In the genomic region with DNA sequence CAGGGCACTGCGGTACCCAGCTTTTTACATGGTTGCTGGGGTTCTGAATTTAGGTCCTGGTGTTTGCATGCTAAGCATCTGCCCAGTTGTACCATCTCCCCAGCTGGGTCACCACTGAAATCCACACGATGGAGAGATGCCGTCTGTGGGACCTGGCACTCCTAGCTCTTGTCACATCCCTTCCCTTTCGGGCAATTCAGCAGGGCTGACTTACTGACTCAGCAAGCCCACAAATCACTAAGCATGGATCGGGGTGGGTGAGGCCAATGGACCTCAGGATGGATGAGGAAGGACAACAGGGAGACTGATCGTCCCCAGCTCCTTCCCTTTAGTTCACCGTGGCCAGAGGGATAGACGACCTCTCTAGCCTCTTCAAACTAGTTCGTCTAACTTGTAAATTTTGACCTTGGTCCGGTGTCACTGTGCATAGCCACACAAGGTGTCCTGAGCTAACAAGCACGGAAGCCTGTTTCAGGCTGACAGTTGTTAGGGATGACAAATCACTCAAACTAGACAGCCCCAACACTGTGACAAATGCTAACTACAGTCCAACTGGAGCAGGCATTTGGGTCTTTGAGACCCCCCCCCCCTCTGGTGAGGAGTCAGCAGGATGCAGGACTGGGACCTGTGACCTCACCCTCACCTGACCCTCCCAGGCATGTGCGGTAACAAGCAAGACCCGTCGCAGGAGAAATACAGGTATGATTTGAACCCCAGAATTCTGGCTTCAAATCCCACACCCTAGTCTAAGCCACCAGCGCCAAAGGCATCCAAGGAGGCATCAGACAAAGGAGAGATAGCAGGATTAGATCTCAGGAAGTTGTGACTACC, we compare ENCODE assay signal across 10 mouse cellular contexts. TPM values are rescaled to one million over a fixed set of nuclear protein-coding genes. Genes with fewer than 3 reads are reported as not detected.
DNase-seq lines count a peak whose midpoint lies in the region; ATAC-seq and TF ChIP-seq lines count a peak whose summit lies in the region.
"Had no signal": no experiment of that assay in that cellular context is flagged by ENCODE, and none has a peak within 500 bp of the region (broad histone marks: within the 10 kb centered on the region; RNA-seq: fewer than 3 reads in every experiment).

No protein-coding gene starts in this region.

- TF ChIP-seq CTCF in heart, postnatal 0 days (IDR thresholded peaks at IDR 0.05; ENCODE audit: low read depth), result no peak
- no peak for TF ChIP-seq CTCF in intestine, postnatal 0 days (IDR thresholded peaks at IDR 0.05; ENCODE audit: low read depth)

- H3K9ac ChIP-seq in heart, postnatal 0 days (replicated peaks; ENCODE audit: low read depth, low read length), result no peak overlapping the region
- H3K9ac ChIP-seq in midbrain, embryonic 13.5 days (replicated peaks), result no peak overlapping the region
- H3K9ac ChIP-seq in intestine, postnatal 0 days (ENCODE audit: low read depth, low read length), result no peak overlapping the region
- no peak overlapping the region for H3K9ac ChIP-seq in neural tube, embryonic 15.5 days (replicated peaks)

- H3K27me3 ChIP-seq in heart, postnatal 0 days (ENCODE audit: control insufficient read depth, insufficient read depth, low read length), result no peaks in the 10 kb centered on the region; the same call in 1 of the 2 replicates
- no peaks in the 10 kb centered on the region for H3K27me3 ChIP-seq in midbrain, embryonic 13.5 days
- H3K27me3 ChIP-seq in midbrain, embryonic 10.5 days (ENCODE audit: low read depth, poor library complexity, severe bottlenecking), result no peaks in the 10 kb centered on the region
- no peaks in the 10 kb centered on the region for H3K27me3 ChIP-seq in intestine, postnatal 0 days (replicated peaks; ENCODE audit: control insufficient read depth, insufficient read depth, low read length)
- H3K27me3 ChIP-seq in neural tube, embryonic 15.5 days (replicated peaks), result no peaks in the 10 kb centered on the region

- DNase-seq in heart, postnatal 0 days (ENCODE audit: low spot score), result no peak
- DNase-seq in heart, adult 8-10 months (ENCODE audit: low spot score), result no peak
- DNase-seq in midbrain, embryonic 10.5 days (ENCODE audit: low spot score), result no peak
- DNase-seq in spleen, postnatal 10 days (ENCODE audit: low spot score in 2 of 2), result no peak

- H3K4me2 ChIP-seq in heart, postnatal 0 days (ENCODE audit: low read depth, low read length), result no peak overlapping the region
- H3K4me2 ChIP-seq in midbrain, embryonic 13.5 days (replicated peaks), result 0 out of 2 replicates have a peak overlapping the region, but pooled peaks have one; percentile 37
- H3K4me2 ChIP-seq in intestine, postnatal 0 days (replicated peaks; ENCODE audit: low read depth), result peak overlapping the region; percentile 65
- H3K4me2 ChIP-seq in neural tube, embryonic 15.5 days, result peak overlapping the region; percentile 53

- no peak for ATAC-seq in heart, postnatal 0 days (ENCODE audit: insufficient read depth, low read depth)
- no peak for ATAC-seq in midbrain, embryonic 13.5 days
- ATAC-seq in intestine, postnatal 0 days, result no peak
- no peak for ATAC-seq in neural tube, embryonic 15.5 days (ENCODE audit: low FRiP score)

- no peaks in the 10 kb centered on the region for H3K9me3 ChIP-seq in heart, postnatal 0 days (replicated peaks; ENCODE audit: control insufficient read depth, low read length)
- H3K9me3 ChIP-seq in midbrain, embryonic 13.5 days, result no peaks in the 10 kb centered on the region
- no peaks in the 10 kb centered on the region for H3K9me3 ChIP-seq in midbrain, embryonic 10.5 days (replicated peaks)
- no peaks in the 10 kb centered on the region for H3K9me3 ChIP-seq in intestine, postnatal 0 days (ENCODE audit: control insufficient read depth)
- H3K9me3 ChIP-seq in neural tube, embryonic 15.5 days (replicated peaks), result no peaks in the 10 kb centered on the region

- peak overlapping the region; percentile 39; the same call in 1 of the 2 replicates for H3K27ac ChIP-seq in heart, postnatal 0 days (ENCODE audit: low read depth)
- H3K27ac ChIP-seq in midbrain, embryonic 13.5 days, result no peak overlapping the region
- H3K27ac ChIP-seq in midbrain, embryonic 10.5 days (replicated peaks), result no peak overlapping the region
- H3K27ac ChIP-seq in intestine, postnatal 0 days (ENCODE audit: low read depth, low read length), result no peak overlapping the region
- no peak overlapping the region for H3K27ac ChIP-seq in neural tube, embryonic 15.5 days (replicated peaks)

- no peaks in the 10 kb centered on the region for H3K4me1 ChIP-seq in heart, postnatal 0 days (ENCODE audit: control insufficient read depth, insufficient read depth)
- peaks cover 11% of the 10 kb centered on the region; the same call in 1 of the 2 replicates for H3K4me1 ChIP-seq in midbrain, embryonic 13.5 days (replicated peaks)
- peaks cover 13% of the 10 kb centered on the region for H3K4me1 ChIP-seq in midbrain, embryonic 10.5 days
- 0 out of 2 replicates have a peak, but pooled peaks cover 2% of the 10 kb centered on the region for H3K4me1 ChIP-seq in intestine, postnatal 0 days (replicated peaks; ENCODE audit: control insufficient read depth, insufficient read depth, low read length)
- peaks cover 15% of the 10 kb centered on the region for H3K4me1 ChIP-seq in neural tube, embryonic 15.5 days

- WGBS in heart, postnatal 0 days, result 82% methylated on average over 15 of the region's 15 CpGs
- WGBS in midbrain, embryonic 13.5 days, result 88% methylated on average over 15 of the region's 15 CpGs
- WGBS in midbrain, embryonic 10.5 days, result 92% methylated on average over 15 of the region's 15 CpGs
- WGBS in intestine, postnatal 0 days, result 76% methylated on average over 15 of the region's 15 CpGs
- WGBS in neural tube, embryonic 15.5 days, result 83% methylated on average over 15 of the region's 15 CpGs

- H3K36me3 ChIP-seq in heart, postnatal 0 days (replicated peaks; ENCODE audit: control insufficient read depth, insufficient read depth, low read length), result no peaks in the 10 kb centered on the region
- H3K36me3 ChIP-seq in midbrain, embryonic 13.5 days, result no peaks in the 10 kb centered on the region
- no peaks in the 10 kb centered on the region for H3K36me3 ChIP-seq in midbrain, embryonic 10.5 days
- H3K36me3 ChIP-seq in intestine, postnatal 0 days (ENCODE audit: control insufficient read depth, insufficient read depth), result no peaks in the 10 kb centered on the region; the same call in 1 of the 2 replicates
- H3K36me3 ChIP-seq in neural tube, embryonic 15.5 days, result no peaks in the 10 kb centered on the region

- no peak overlapping the region for H3K4me3 ChIP-seq in heart, postnatal 0 days (ENCODE audit: low read depth, low read length)
- no peak overlapping the region for H3K4me3 ChIP-seq in midbrain, embryonic 13.5 days (replicated peaks)
- H3K4me3 ChIP-seq in midbrain, embryonic 10.5 days, result no peak overlapping the region
- 0 out of 2 replicates have a peak overlapping the region, but pooled peaks have one; percentile 27 for H3K4me3 ChIP-seq in intestine, postnatal 0 days (ENCODE audit: low read depth, low read length)
- H3K4me3 ChIP-seq in neural tube, embryonic 15.5 days (replicated peaks), result 0 out of 2 replicates have a peak overlapping the region, but pooled peaks have one; percentile 19

- TF ChIP-seq EP300 in heart, postnatal 0 days (IDR thresholded peaks at IDR 0.05; ENCODE audit: low read depth), result no peak

RNA-seq across cellular contexts. Expression of a gene that starts 0.9 kb away (rescaled TPM):
- 3.0 TPM in 1 of 2 replicates, not detected in the other for total RNA-seq in heart, postnatal 0 days (2014; rRNA removed; ENCODE audit: low replicate concordance)
- polyA plus RNA-seq in heart, postnatal 0 days (2015; fragmentation: Nextera tagmentation; extraction: Ambion mirVana), result 3.9 and 4.2 TPM in 2 replicates
- 1 to 10 TPM; 5.3 to 5.9 (median 5.5) TPM for total RNA-seq in heart, adult 8-10 months (2022)
- polyA plus RNA-seq in midbrain, embryonic 13.5 days (2015; fragmentation: Nextera tagmentation; extraction: Ambion mirVana), result 2.4 TPM in 1 of 2 replicates, not detected in the other
- 0.75 TPM in 1 of 2 replicates, not detected in the other for polyA plus RNA-seq in midbrain, embryonic 10.5 days (2016; fragmentation: Nextera tagmentation; extraction: Ambion mirVana)
- 8.9 and 10.0 TPM in 2 replicates for polyA plus RNA-seq in intestine, postnatal 0 days (2015; fragmentation: Nextera tagmentation; extraction: Ambion mirVana)
- polyA plus RNA-seq in neural tube, embryonic 15.5 days (2015; fragmentation: Nextera tagmentation; extraction: Ambion mirVana), result 0.35 TPM in 1 of 2 replicates, not detected in the other
- polyA plus RNA-seq: brain, embryonic 14.5 days; kidney, adult 2 months; limb, embryonic 11.5 days had no signal

RNA-seq across cellular contexts. Expression of a gene that starts 1.0 kb away (rescaled TPM):
- total RNA-seq in heart, postnatal 0 days (2014; rRNA removed; ENCODE audit: low replicate concordance), result 38.5 and 110 TPM in 2 replicates
- 27.9 and 39.0 TPM in 2 replicates for polyA plus RNA-seq in heart, postnatal 0 days (2015; fragmentation: Nextera tagmentation; extraction: Ambion mirVana)
- total RNA-seq in heart, adult 8-10 months (2022), result 10 to 100 TPM; 37.9 to 56.1 (median 43.3) TPM
- polyA plus RNA-seq in midbrain, embryonic 13.5 days (2015; fragmentation: Nextera tagmentation; extraction: Ambion mirVana), result 24.7 and 25.8 TPM in 2 replicates
- 14.6 and 20.6 TPM in 2 replicates for polyA plus RNA-seq in midbrain, embryonic 10.5 days (2016; fragmentation: Nextera tagmentation; extraction: Ambion mirVana)
- polyA plus RNA-seq in intestine, postnatal 0 days (2015; fragmentation: Nextera tagmentation; extraction: Ambion mirVana), result 237 and 245 TPM in 2 replicates
- polyA plus RNA-seq in neural tube, embryonic 15.5 days (2015; fragmentation: Nextera tagmentation; extraction: Ambion mirVana), result 38.9 and 52.8 TPM in 2 replicates

RNA-seq across cellular contexts. Expression of a gene that starts 27.3 kb away (rescaled TPM):
- 33.5 and 35.6 TPM in 2 replicates for total RNA-seq in heart, postnatal 0 days (2014; rRNA removed; ENCODE audit: low replicate concordance)
- 29.4 and 30.2 TPM in 2 replicates for polyA plus RNA-seq in heart, postnatal 0 days (2015; fragmentation: Nextera tagmentation; extraction: Ambion mirVana)
- 10 to 100 TPM; 18.1 to 21.5 (median 19.1) TPM for total RNA-seq in heart, adult 8-10 months (2022)
- polyA plus RNA-seq in midbrain, embryonic 13.5 days (2015; fragmentation: Nextera tagmentation; extraction: Ambion mirVana), result 49.3 and 55.1 TPM in 2 replicates
- polyA plus RNA-seq in midbrain, embryonic 10.5 days (2016; fragmentation: Nextera tagmentation; extraction: Ambion mirVana), result 68.2 and 68.4 TPM in 2 replicates
- polyA plus RNA-seq in intestine, postnatal 0 days (2015; fragmentation: Nextera tagmentation; extraction: Ambion mirVana), result 20.7 and 21.4 TPM in 2 replicates
- 58.5 and 60.9 TPM in 2 replicates for polyA plus RNA-seq in neural tube, embryonic 15.5 days (2015; fragmentation: Nextera tagmentation; extraction: Ambion mirVana)

Comparison
In these comparisons a context has a peak if more than half of its experiments do, and no peak if none do; other contexts are left out.
1. H3K4me3 ChIP-seq: peak in intestine, postnatal 0 days (single experiment) and neural tube, embryonic 15.5 days (single experiment); none in heart, postnatal 0 days (single experiment), midbrain, embryonic 13.5 days (single experiment) and midbrain, embryonic 10.5 days (single experiment).